Mouse (Mus musculus): ENCODE measurements around the gene Coq9.

The Coq9 gene

GRCm38 (mm10) chr8:94837662-94838574 is at the start of gene Coq9, which contains the start of gene Ciapin1:
Gene Coq9, plus strand, starts transcription at chr8:94838321.
Gene Ciapin1, minus strand, starts transcription at chr8:94838358.
- DNase-seq (ENCODE audit: low spot score in 2 of 2): peak; percentile 91 to 93

- no peak for DNase-seq (ENCODE audit: low spot score in 2 of 2)
These were observed 48.7 kb upstream of the Coq9 start for GRCm38 (mm10) chr8:94789256-94789955.

GRCm38 (mm10) chr8:94794368-94794767 is 43.8 kb upstream of the Coq9 start:
- no peak for DNase-seq (ENCODE audit: low spot score in 2 of 2)

- DNase-seq (ENCODE audit: low spot score in 2 of 2): no peak
These were observed 43.3 kb upstream of the Coq9 start for GRCm38 (mm10) chr8:94794782-94795181.

DNA sequence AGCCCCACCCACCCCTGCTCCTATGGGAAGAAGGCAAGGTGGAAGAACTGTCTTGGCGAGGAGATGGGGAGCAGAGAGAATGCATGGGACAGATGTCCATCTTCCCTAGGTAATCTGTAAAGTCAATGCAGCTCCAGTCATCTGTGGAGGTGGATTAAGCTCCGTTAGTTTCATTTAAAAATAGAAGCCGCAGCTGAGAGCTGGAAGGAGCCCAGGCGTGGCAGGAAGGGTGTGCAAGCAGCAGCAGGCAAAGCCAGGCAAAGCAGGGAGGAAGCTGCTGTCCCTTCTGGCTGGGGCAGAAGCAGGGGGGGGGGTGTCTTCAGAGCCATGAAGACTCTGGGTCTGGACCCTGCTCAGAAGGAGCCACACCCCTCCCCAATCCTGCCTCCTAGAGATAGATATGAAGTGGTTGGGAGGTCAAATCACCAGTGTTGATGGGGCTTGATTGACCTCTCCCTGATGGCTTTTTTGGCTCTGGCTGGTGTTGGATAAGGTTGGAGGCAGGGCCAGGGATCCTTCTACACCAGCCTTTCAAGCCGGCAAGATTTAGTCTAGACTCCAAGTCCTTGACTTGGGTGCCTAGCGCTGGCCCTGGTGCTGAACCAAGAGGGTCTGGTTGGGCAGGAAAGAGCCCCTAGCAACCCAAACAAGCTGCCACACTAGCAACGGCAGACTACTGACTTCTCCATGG is 37.7 kb upstream of the Coq9 start:
- DNase-seq (ENCODE audit: low spot score in 2 of 2): no peak

- DNase-seq (ENCODE audit: low spot score in 2 of 2): peak in 1 of 2 experiments; percentile 47
These were observed 36.6 kb upstream of the Coq9 start for GRCm38 (mm10) chr8:94801293-94802095.

- no peak for DNase-seq (ENCODE audit: low spot score in 2 of 2)
These were observed 35.7 kb upstream of the Coq9 start for GRCm38 (mm10) chr8:94802375-94802774.

DNA sequence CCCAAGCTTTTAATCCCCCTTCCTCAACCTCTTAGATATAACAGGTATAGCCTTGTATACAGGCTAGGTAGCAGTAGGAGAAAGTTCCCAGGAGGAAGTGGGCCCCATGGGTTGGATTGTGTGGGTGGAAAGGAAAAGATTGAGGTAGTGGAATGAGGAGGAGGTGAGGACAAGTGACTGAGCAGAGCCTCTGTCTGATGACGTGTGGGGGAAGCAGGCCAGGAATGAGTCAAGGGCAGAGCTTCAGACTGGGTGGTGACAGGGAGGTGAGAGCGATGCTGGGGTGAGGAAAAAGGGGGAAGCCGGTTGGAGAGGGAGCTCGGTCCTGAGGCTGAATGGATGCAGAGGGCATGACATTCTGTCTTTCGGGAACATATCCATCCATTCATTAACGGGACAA is 34.6 kb upstream of the Coq9 start:
- no peak for DNase-seq (ENCODE audit: low spot score in 2 of 2)

DNA sequence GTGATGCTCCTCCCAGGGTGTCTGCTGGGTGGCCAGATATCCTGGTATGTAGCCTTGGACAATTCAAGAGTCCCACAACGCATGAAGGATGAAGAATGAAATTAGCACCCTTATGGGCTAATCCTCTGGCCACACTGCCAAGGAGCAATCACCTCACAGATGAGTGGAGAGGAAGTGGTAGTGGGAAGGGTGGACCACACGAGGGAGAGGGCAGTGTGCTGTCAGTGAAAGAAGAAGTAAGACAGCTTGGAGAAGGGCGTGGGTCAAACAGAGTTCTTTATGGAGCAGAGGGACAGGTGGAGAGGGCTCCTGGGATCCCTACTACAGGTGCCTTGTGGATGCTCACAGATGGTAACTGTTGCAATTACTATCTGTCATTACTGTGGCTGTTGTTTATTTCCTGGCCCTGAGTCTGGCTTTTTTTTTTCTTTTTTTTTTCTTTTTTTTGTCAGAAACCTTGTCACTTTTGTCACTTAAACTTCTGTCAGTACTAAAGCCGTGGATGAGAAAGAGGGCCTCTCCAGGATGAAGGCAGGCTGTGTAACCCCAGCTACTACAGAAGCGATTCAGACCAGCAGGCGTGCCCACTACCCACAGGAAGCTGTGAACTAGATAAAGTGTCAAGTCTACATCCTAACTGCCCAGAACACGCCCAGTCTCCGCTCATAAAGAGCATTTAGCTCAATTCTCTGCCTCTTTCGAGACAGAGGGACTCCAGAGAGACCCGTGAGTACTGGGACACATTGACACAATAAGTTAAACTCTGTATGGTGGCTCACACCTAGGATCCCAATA is 33.4 kb upstream of the Coq9 start:
- no peak for DNase-seq (ENCODE audit: low spot score in 2 of 2)

DNA sequence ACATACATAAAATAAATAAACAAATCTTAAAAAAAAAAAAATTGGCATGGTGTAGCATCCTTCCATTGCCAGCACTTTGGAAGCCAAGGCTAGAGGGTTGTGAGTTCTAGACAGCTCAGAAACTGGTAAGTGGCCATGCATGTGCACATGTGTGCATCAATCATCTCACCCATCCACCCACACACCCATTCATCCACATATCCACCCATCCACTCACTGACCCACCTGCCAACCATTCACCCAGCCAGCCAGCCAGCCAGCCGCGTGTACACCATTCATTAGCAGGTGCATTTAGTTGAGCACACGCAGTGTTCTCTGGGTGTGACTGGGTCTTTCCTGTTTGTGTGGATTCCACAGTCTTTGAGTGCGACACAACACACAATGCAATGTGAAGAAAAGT is 32.3 kb upstream of the Coq9 start:
- DNase-seq (ENCODE audit: low spot score in 2 of 2): no peak

DNA sequence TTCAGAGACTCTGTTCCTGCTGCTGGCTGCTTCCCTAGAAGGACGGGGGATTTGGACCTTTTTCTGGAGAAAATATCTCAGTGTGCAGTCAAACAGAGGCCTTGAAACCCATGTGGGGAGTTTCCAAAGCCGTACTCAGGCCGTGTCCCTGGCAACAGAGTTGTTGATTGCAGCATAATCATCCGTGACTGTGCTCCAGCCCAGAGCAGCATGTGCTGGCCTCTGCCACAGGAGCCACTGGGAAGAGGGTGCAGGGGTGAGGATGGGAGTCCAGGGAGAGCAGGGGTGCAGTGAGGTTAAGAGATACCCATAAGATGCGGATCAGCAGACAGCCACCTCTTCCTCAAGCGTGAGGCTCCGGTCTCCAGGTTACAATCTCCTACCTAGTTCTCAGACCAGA is 30.6 kb upstream of the Coq9 start:
- DNase-seq (ENCODE audit: low spot score in 2 of 2): no peak

- no peak for DNase-seq (ENCODE audit: low spot score in 2 of 2)
These were observed 29.7 kb upstream of the Coq9 start for GRCm38 (mm10) chr8:94808372-94808771.

GRCm38 (mm10) chr8:94810153-94810552 is 28.0 kb upstream of the Coq9 start, which contains the start of gene Ccl17:
Gene Ccl17, plus strand, starts transcription at chr8:94810453.
- DNase-seq (ENCODE audit: low spot score in 2 of 2): no peak

GRCm38 (mm10) chr8:94810855-94811254 is 27.3 kb upstream of the Coq9 start:
- DNase-seq (ENCODE audit: low spot score in 2 of 2): no peak

GRCm38 (mm10) chr8:94811654-94812053 is 26.5 kb upstream of the Coq9 start:
- DNase-seq (ENCODE audit: low spot score in 2 of 2): no peak

DNA sequence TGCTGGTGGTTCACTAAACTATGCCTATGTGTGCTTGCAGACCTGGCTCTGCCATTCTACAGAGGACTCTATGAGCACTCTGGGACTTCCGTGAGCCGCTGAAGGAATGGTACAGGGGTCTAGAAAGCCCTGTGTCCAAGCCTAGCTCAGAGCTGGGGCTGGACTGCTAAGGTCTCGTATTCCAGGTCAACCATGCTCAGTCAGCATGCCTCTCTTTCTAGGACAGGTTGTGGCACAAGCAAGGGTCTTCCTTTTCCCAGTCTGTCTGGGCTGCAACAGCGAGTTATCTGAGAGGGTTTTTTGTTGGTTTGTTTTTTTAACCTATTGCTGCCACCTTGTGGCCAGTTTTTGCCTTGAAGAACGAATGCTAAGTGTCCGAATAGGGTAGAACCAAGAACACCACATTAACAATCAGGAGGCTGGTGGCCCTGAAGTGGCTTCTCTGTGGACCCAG is 25.4 kb upstream of the Coq9 start:
- peak; percentile 76 to 91 for DNase-seq (ENCODE audit: low spot score in 2 of 2)

DNA sequence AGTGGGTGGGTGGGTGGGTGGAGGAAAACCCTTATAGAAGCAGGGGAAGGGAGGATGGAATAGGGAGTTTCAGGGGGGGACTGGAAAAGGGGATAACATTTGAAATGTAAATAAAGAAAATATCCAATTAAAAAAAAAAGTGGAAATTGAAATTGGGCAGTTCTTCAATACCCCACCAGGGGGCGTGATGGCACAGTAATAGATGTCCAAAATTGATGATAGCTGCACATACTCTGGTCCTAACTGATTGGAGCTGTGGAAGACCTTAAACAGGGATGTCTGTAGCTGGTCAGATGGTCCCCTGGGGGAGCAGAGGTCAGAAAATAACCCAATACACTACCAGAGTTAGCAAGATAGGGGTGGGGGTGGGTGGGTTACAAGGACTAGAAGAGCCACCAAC is 23.6 kb upstream of the Coq9 start:
- DNase-seq (ENCODE audit: low spot score in 2 of 2): no peak

DNA sequence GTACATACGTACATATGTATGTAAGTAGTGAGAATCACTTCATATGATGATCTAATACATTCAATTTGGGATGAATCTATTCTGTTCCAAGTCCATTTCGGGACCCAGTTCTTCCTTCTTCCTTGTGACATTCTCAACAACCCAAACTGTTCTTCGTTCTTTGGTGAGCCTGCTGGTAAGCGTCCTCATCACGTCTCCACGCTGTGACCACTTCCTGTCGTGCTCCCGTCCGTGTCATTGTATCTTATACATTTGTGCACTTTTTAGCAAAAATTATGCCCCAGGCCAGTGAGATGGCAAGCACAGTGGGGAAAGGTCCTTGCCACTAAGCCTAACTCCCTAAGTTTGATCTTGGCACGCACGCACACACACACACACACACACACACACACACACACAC is 20.2 kb upstream of the Coq9 start:
- DNase-seq (ENCODE audit: low spot score in 2 of 2): no peak

DNA sequence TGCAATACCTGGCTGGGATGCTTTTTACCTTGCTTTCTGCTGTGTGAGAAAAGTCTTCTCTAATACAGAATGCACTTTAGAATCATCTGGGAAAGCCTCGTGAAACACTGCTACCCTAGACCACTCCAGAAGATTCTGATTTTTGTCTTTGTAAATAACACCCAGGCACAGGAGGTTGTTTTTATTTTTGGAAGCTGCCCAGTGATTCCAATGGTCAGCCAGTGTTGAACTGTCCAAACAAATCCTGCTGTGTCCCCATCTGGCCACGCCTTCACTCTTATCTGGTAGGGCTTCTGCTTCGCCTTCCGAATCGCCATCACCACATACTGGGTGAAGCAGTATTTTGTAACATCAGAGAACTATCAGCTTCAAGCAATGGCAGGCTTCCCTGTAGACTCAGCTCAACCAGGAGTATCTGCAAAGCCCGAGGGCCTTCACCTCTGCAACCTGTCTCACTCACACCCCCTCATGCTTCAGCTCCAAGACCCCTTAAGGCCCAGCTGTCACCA is 18.4 kb upstream of the Coq9 start:
- DNase-seq (ENCODE audit: low spot score in 2 of 2): no peak

- no peak for DNase-seq (ENCODE audit: low spot score in 2 of 2)
These were observed 17.6 kb upstream of the Coq9 start for GRCm38 (mm10) chr8:94820553-94820952.
